Mouse (Mus musculus) monocyte, adult 5-6 weeks (primary cell): ENCODE results near the gene Cttnbp2nl. TPM values are rescaled to one million over a fixed set of nuclear protein-coding genes. Genes with fewer than 3 reads are reported as not detected.

ENCODE experiments used
- ATAC-seq: fragments of 153-309, 156-312 bp; replicated peaks from 2 replicates; pipeline ENCODE4 v1.8.0; 2017; ENCODE audit warnings: mild to moderate bottlenecking; ENCODE audit not compliant: low TSS enrichment, insufficient number of reproducible peaks, severe bottlenecking, poor library complexity, low FRiP score
- total RNA-seq: library from RNA; stranded (forward); fragments of 200-1000, 200-491, 200-594 nt; gene quantifications from 3 replicates; pipeline ENCODE4 v1.2.3, GENCODE M21; 2017

Gene Cttnbp2nl
- total RNA-seq, 1 experiment from 2014 or later, result 0.19 TPM

- ATAC-seq, result no peak
Observed at GRCm38 (mm10) chr3:104952891-104953670, 99.9 kb downstream of the Cttnbp2nl start.

Other genes with a start within 250 kb of the Cttnbp2nl start
- gene Mov10, start 234.6 kb downstream of the Cttnbp2nl start, total RNA-seq, result 3.2 to 8.2 TPM (median 7.1 TPM) in 3 replicates
- gene St7l, start 189.1 kb downstream of the Cttnbp2nl start, total RNA-seq, result 23.3 to 54.1 TPM (median 23.4 TPM) in 3 replicates
- gene Capza1, start 188.6 kb downstream of the Cttnbp2nl start, total RNA-seq, result 312 to 377 TPM (median 368 TPM) in 3 replicates
- not detected in 3 replicates for gene Wnt2b, start 91.2 kb downstream of the Cttnbp2nl start, total RNA-seq
- not detected in 3 replicates for gene 4930564D02Rik, start 13.7 kb upstream of the Cttnbp2nl start, total RNA-seq